Mouse (Mus musculus): Measurements from ENCODE around the gene Tbkbp1.

GRCm38 (mm10) chr11:97133270-97133669 is 18.0 kb downstream of the Tbkbp1 start:
- no peak for TF ChIP-seq POLR2A (IDR thresholded peaks at IDR 0.05; ENCODE audit: low read depth, low read length)
- no peak for TF ChIP-seq CTCF (conservative IDR thresholded peaks at IDR 0.05 in 1 of 2, IDR thresholded peaks at IDR 0.05 in 1 of 2; ENCODE audit: low read depth in 2 of 2, low read length in 2 of 2)
- TF ChIP-seq HCFC1 (IDR thresholded peaks at IDR 0.05; ENCODE audit: low read depth, low read length) = no peak
- TF ChIP-seq JUND (conservative IDR thresholded peaks at IDR 0.05; ENCODE audit: low read depth, low read length) = no peak
- no peak for TF ChIP-seq ZKSCAN1 (IDR thresholded peaks at IDR 0.05; ENCODE audit: borderline replicate concordance, low read depth, low read length)
- TF ChIP-seq E2F4 (IDR thresholded peaks at IDR 0.05; ENCODE audit: insufficient replicate concordance, low read depth, low read length) = no peak

Measured in CH12.LX (cell line).